Mouse (Mus musculus) olfactory bulb, adult 2 months (tissue): ENCODE results near the gene Gm6685. TPM values are rescaled to one million over a fixed set of nuclear protein-coding genes. Genes with fewer than 3 reads are reported as not detected.
"Not testable (repeated sequence)": the region's sequence is repeated elsewhere in the genome, so short reads cannot be mapped to it uniquely, and the experiment has no call there.

Experiments used
- H3K27ac ChIP-seq: fragments of 200-500 bp; 2 replicates; pipeline ENCODE4 v1.5.1; 2012; ENCODE audit warnings: low read depth, low read length; ENCODE audit not compliant: insufficient read depth
- H3K4me1 ChIP-seq: fragments of 200-500 bp; 2 replicates; pipeline ENCODE4 v1.6.1; 2012; ENCODE audit warnings: low read length; ENCODE audit not compliant: control insufficient read depth, insufficient read depth
- H3K4me3 ChIP-seq: fragments of 200-500 bp; 2 replicates; pipeline ENCODE4 v1.5.1; 2012; ENCODE audit warnings: mild to moderate bottlenecking, low read depth, low read length, moderate library complexity; ENCODE audit not compliant: insufficient read depth
- CTCF ChIP-seq: fragments of 200-500 bp; IDR thresholded peaks from 2 replicates; pipeline ENCODE4 v1.5.1; 2012; ENCODE audit warnings: low read depth, mild to moderate bottlenecking, low read length, moderate library complexity; ENCODE audit not compliant: insufficient read depth
- POLR2A ChIP-seq: fragments of 200-500 bp; IDR thresholded peaks from 2 replicates; pipeline ENCODE4 v1.6.1; 2012; ENCODE audit warnings: mild to moderate bottlenecking, low read depth, low read length, moderate library complexity; ENCODE audit not compliant: insufficient read depth
- WGBS: fragments of 180-500 bp; shearing (Covaris S2); methylation state at CpG from one replicate; pipeline ENCODE4 v1.1.7; 2018; 5-methylcytosine and 5-hydroxymethylcytosine counted together
- polyA plus RNA-seq: library from polyadenylated mRNA; stranded (reverse); fragments of >200 nt; gene quantifications from 2 replicates; pipeline ENCODE4 v1.2.4, GENCODE M21; 2012; ENCODE audit warnings: low replicate concordance; ENCODE audit not compliant: missing spikeins, insufficient read depth, insufficient read length

Gene Gm6685
- not detected in 2 replicates for polyA plus RNA-seq

GRCm38 (mm10) chr11:28339224-28340150 lies at the start of gene Gm6685:
TSS of gene Gm6685 (minus strand) at chr11:28339867.
- H3K4me3 ChIP-seq, H3K4me1 ChIP-seq, H3K27ac ChIP-seq: not testable (repeated sequence)
- 96% methylated on average over 45 of the region's 45 CpGs for WGBS

- no peaks in the 10 kb centered on the region for H3K4me1 ChIP-seq
- H3K27ac ChIP-seq: no peak overlapping the region
- TF ChIP-seq POLR2A (no peak), CTCF (no peak)
- H3K4me3 ChIP-seq: no peak overlapping the region
Measured at GRCm38 (mm10) chr11:28375891-28376290, 36.2 kb upstream of the Gm6685 start.

GRCm38 (mm10) chr11:28374636-28375035 lies 35.0 kb upstream of the Gm6685 start:
- no peaks in the 10 kb centered on the region for H3K4me1 ChIP-seq
- no peak for TF ChIP-seq POLR2A
- TF ChIP-seq CTCF: no peak
- no peak overlapping the region for H3K27ac ChIP-seq
- no peak overlapping the region for H3K4me3 ChIP-seq

- 67% methylated on average over 5 of the region's 5 CpGs for WGBS
- not testable (repeated sequence) for H3K27ac ChIP-seq, H3K4me1 ChIP-seq, H3K4me3 ChIP-seq
Measured at GRCm38 (mm10) chr11:28371381-28371780, 31.7 kb upstream of the Gm6685 start.

- WGBS: 59% methylated on average over 2 of the region's 2 CpGs
- TF ChIP-seq CTCF: no peak
- no peak for TF ChIP-seq POLR2A
- no peak overlapping the region; the same call in 1 of the 2 replicates for H3K4me3 ChIP-seq
- H3K4me1 ChIP-seq: peaks cover 7% of the 10 kb centered on the region
- no peak overlapping the region for H3K27ac ChIP-seq
Measured at GRCm38 (mm10) chr11:28365929-28366244, 26.2 kb upstream of the Gm6685 start.

- Histone ChIP-seq H3K27ac (no peak overlapping the region), H3K4me3 (peak overlapping the region; percentile 30), H3K4me1 (peaks cover 7% of the 10 kb centered on the region)
- WGBS: 10% methylated on average over 26 of the region's 26 CpGs
- no peak for TF ChIP-seq CTCF
- TF ChIP-seq POLR2A: no peak
Measured at GRCm38 (mm10) chr11:28365209-28365928, 25.7 kb upstream of the Gm6685 start.

- WGBS: 91% methylated on average over 2 of the region's 2 CpGs
- no peak overlapping the region for H3K27ac ChIP-seq
- no peaks in the 10 kb centered on the region for H3K4me1 ChIP-seq
- TF ChIP-seq POLR2A: no peak
- no peak for TF ChIP-seq CTCF
- no peak overlapping the region for H3K4me3 ChIP-seq
Measured at GRCm38 (mm10) chr11:28343465-28343864, 3.8 kb upstream of the Gm6685 start.

- WGBS: 58% methylated on average over 5 of the region's 5 CpGs
- TF ChIP-seq CTCF: no peak
- no peak for TF ChIP-seq POLR2A
- H3K27ac ChIP-seq: no peak overlapping the region
- no peaks in the 10 kb centered on the region for H3K4me1 ChIP-seq
- no peak overlapping the region for H3K4me3 ChIP-seq
Measured at GRCm38 (mm10) chr11:28341887-28342286, 2.2 kb upstream of the Gm6685 start.

GRCm38 (mm10) chr11:28327878-28328277 lies 11.8 kb downstream of the Gm6685 start:
- TF ChIP-seq POLR2A (no peak), CTCF (no peak)
- Histone ChIP-seq H3K4me3 (no peak overlapping the region), H3K27ac (no peak overlapping the region), H3K4me1 (no peaks in the 10 kb centered on the region)
- 87% methylated on average over 1 of the region's 1 CpGs for WGBS

- no peaks in the 10 kb centered on the region for H3K4me1 ChIP-seq
- no peak overlapping the region for H3K27ac ChIP-seq
- WGBS: 39% methylated on average over 1 of the region's 1 CpGs
- TF ChIP-seq CTCF (no peak), POLR2A (no peak)
- no peak overlapping the region for H3K4me3 ChIP-seq
Measured at GRCm38 (mm10) chr11:28313396-28313795, 26.3 kb downstream of the Gm6685 start.
